Mouse (Mus musculus): ENCODE results near the gene Endov.

Endov gene

GRCm38 (mm10) chr11:119547183-119547921 lies 56.2 kb downstream of the Endov start, which contains the start of gene Nptx1:
TSS of gene Nptx1 (minus strand) at chr11:119547753.
- Histone ChIP-seq H3K36me3 (ENCODE audit: control insufficient read depth, insufficient read depth, low read length, poor library complexity, severe bottlenecking) (no peaks in the 10 kb centered on the region), H3K27me3 (ENCODE audit: control insufficient read depth, insufficient read depth, low read length, poor library complexity, severe bottlenecking) (0 out of 2 replicates have a peak, but pooled peaks cover 3% of the 10 kb centered on the region)
- peak; percentile 22 for DNase-seq (ENCODE audit: low read depth, low spot score)

DNA sequence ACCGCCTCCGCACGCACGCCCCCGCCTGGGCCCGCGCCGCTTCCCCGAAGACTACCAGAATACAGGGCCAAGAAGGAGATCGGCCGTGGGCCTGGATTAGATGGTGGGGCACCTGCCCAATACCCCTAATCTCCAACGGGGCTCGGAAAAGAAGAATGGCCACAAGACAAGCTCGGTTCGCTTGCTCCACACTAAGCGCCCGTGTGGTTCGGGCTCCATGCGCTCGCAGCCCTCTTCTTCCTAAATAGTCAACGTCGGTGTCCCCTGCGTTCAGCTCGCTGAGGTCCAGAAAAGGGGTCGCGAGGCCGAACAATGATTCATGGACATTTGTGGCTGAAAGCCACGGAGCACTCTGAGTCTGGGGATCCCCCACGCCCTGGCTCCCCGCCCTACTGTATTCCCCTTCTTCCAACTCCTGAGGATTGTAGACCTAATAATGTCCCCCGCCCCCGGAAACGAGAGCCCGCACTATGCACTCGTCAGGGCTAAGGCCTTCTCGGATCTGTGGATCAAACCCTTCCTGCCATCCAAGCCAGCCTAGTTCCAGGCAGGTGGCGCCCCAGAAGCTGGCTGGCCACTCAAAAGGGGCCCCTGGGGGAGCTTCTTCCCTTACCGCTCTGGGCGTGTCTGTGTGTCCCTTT lies 56.9 kb downstream of the Endov start:
- Histone ChIP-seq H3K36me3 (ENCODE audit: control insufficient read depth, insufficient read depth, low read length, poor library complexity, severe bottlenecking) (no peaks in the 10 kb centered on the region), H3K27me3 (ENCODE audit: control insufficient read depth, insufficient read depth, low read length, poor library complexity, severe bottlenecking) (0 out of 2 replicates have a peak, but pooled peaks cover 3% of the 10 kb centered on the region)
- no peak for DNase-seq (ENCODE audit: low read depth, low spot score)

- DNase-seq (ENCODE audit: low read depth, low spot score), result no peak
- 0 out of 2 replicates have a peak, but pooled peaks cover 3% of the 10 kb centered on the region for H3K27me3 ChIP-seq (ENCODE audit: control insufficient read depth, insufficient read depth, low read length, poor library complexity, severe bottlenecking)
- H3K36me3 ChIP-seq (ENCODE audit: control insufficient read depth, insufficient read depth, low read length, poor library complexity, severe bottlenecking), result no peaks in the 10 kb centered on the region
Observed at GRCm38 (mm10) chr11:119548741-119549370, 57.7 kb downstream of the Endov start.

GRCm38 (mm10) chr11:119549371-119549811 lies 58.2 kb downstream of the Endov start:
- H3K36me3 ChIP-seq (ENCODE audit: control insufficient read depth, insufficient read depth, low read length, poor library complexity, severe bottlenecking), result no peaks in the 10 kb centered on the region
- H3K27me3 ChIP-seq (ENCODE audit: control insufficient read depth, insufficient read depth, low read length, poor library complexity, severe bottlenecking), result 0 out of 2 replicates have a peak, but pooled peaks cover 3% of the 10 kb centered on the region
- no peak for DNase-seq (ENCODE audit: low read depth, low spot score)

- Histone ChIP-seq H3K36me3 (ENCODE audit: control insufficient read depth, insufficient read depth, low read length, poor library complexity, severe bottlenecking) (no peaks in the 10 kb centered on the region), H3K27me3 (ENCODE audit: control insufficient read depth, insufficient read depth, low read length, poor library complexity, severe bottlenecking) (0 out of 2 replicates have a peak, but pooled peaks cover 3% of the 10 kb centered on the region)
- no peak for DNase-seq (ENCODE audit: low read depth, low spot score)
Observed at GRCm38 (mm10) chr11:119550546-119551335, 59.6 kb downstream of the Endov start.

DNA sequence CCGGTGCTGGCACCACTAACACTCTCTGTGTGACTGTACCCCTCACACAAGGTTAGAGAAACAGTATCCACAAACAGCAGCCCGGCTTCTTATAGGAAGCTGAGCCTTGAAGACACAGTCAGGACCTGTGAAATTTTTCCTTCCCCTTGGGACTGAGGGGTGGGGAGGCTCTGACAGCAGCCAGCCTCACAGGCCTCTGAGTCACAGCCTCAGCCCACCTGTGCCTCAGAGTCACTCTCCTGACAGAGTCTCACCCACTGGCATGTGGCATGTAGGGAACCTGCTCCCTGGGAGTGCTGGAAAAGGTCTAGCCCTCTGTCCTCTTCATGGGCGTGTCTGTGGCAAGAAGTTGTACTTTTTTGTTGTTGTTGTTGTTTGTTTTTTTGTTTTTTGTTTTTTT lies 60.3 kb downstream of the Endov start:
- DNase-seq (ENCODE audit: low read depth, low spot score), result no peak
- Histone ChIP-seq H3K27me3 (ENCODE audit: control insufficient read depth, insufficient read depth, low read length, poor library complexity, severe bottlenecking) (0 out of 2 replicates have a peak, but pooled peaks cover 3% of the 10 kb centered on the region), H3K36me3 (ENCODE audit: control insufficient read depth, insufficient read depth, low read length, poor library complexity, severe bottlenecking) (no peaks in the 10 kb centered on the region)

- DNase-seq (ENCODE audit: low read depth, low spot score), result no peak
- H3K36me3 ChIP-seq (ENCODE audit: control insufficient read depth, insufficient read depth, low read length, poor library complexity, severe bottlenecking), result no peaks in the 10 kb centered on the region
Observed at GRCm38 (mm10) chr11:119552301-119552700, 61.2 kb downstream of the Endov start.

DNA sequence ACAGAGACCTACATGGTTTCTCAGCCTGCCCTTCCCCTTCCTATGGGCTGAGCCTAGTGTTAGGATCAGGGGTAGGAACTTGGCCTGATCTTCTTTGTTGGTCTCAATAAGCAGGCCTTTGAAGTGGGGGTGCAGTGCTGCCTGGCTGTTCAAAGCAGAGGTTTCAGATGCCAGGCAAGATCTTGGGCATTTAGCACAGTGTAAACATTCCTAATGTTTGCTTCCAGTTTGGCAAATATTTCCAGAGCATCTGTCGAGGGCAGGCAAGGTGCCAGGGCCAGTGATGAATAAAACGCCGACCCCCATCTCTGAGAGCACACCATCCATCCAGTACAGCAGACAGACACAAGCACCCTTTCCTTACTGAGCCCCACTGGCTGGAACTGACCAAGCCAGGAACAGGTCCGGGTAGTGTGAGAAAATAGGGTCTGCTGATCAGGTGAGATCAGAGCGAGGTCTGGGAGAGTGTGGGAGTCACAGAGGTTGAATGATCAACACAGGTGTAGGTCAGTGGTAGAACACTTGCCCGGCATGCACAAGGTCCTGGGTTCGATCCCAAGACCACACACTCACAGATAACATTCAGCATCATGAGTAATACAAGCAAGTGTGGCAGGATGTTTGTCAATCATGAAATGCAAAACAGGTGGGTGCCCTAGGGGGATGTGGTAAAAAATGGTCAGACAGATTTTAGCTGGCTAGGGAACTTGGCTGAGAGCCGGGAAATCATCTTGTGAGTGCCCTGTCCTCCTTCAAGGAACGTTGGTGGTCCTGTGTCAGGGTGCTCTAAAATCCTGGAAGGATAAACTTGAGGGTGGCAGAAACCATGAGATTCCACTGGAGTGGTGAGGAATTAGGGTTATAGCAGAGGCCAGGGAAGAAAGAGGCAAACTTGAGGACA lies 62.0 kb downstream of the Endov start:
- no peak for DNase-seq (ENCODE audit: low read depth, low spot score)
- H3K27me3 ChIP-seq (ENCODE audit: control insufficient read depth, insufficient read depth, low read length, poor library complexity, severe bottlenecking), result peaks cover 6% of the 10 kb centered on the region; the same call in 1 of the 2 replicates
- H3K36me3 ChIP-seq (ENCODE audit: control insufficient read depth, insufficient read depth, low read length, poor library complexity, severe bottlenecking), result no peaks in the 10 kb centered on the region

More at GRCm38 (mm10) chr11:119552301-119552700, 61.2 kb downstream of the Endov start:
- H3K27me3 ChIP-seq (ENCODE audit: control insufficient read depth, insufficient read depth, low read length, poor library complexity, severe bottlenecking), result peaks cover 3% of the 10 kb centered on the region; the same call in 1 of the 2 replicates

- Histone ChIP-seq H3K36me3 (ENCODE audit: control insufficient read depth, insufficient read depth, low read length, poor library complexity, severe bottlenecking) (no peaks in the 10 kb centered on the region), H3K27me3 (ENCODE audit: control insufficient read depth, insufficient read depth, low read length, poor library complexity, severe bottlenecking) (peaks cover 5% of the 10 kb centered on the region; the same call in 1 of the 2 replicates)
- DNase-seq (ENCODE audit: low read depth, low spot score), result no peak
Observed at GRCm38 (mm10) chr11:119554706-119555105, 63.6 kb downstream of the Endov start.

GRCm38 (mm10) chr11:119555170-119555569 lies 64.0 kb downstream of the Endov start:
- Histone ChIP-seq H3K36me3 (ENCODE audit: control insufficient read depth, insufficient read depth, low read length, poor library complexity, severe bottlenecking) (no peaks in the 10 kb centered on the region), H3K27me3 (ENCODE audit: control insufficient read depth, insufficient read depth, low read length, poor library complexity, severe bottlenecking) (peaks cover 4% of the 10 kb centered on the region; the same call in 1 of the 2 replicates)
- no peak for DNase-seq (ENCODE audit: low read depth, low spot score)

- DNase-seq (ENCODE audit: low read depth, low spot score), result no peak
- Histone ChIP-seq H3K36me3 (ENCODE audit: control insufficient read depth, insufficient read depth, low read length, poor library complexity, severe bottlenecking) (no peaks in the 10 kb centered on the region), H3K27me3 (ENCODE audit: control insufficient read depth, insufficient read depth, low read length, poor library complexity, severe bottlenecking) (peaks cover 4% of the 10 kb centered on the region; the same call in 1 of the 2 replicates)
Observed at GRCm38 (mm10) chr11:119557940-119558869, 67.1 kb downstream of the Endov start.

GRCm38 (mm10) chr11:119558870-119559610 lies 67.9 kb downstream of the Endov start:
- Histone ChIP-seq H3K36me3 (ENCODE audit: control insufficient read depth, insufficient read depth, low read length, poor library complexity, severe bottlenecking) (no peaks in the 10 kb centered on the region), H3K27me3 (ENCODE audit: control insufficient read depth, insufficient read depth, low read length, poor library complexity, severe bottlenecking) (peaks cover 4% of the 10 kb centered on the region; the same call in 1 of the 2 replicates)
- DNase-seq (ENCODE audit: low read depth, low spot score), result no peak
